Mouse (Mus musculus): ENCODE results near the gene Pamr1.

The Pamr1 gene

DNA sequence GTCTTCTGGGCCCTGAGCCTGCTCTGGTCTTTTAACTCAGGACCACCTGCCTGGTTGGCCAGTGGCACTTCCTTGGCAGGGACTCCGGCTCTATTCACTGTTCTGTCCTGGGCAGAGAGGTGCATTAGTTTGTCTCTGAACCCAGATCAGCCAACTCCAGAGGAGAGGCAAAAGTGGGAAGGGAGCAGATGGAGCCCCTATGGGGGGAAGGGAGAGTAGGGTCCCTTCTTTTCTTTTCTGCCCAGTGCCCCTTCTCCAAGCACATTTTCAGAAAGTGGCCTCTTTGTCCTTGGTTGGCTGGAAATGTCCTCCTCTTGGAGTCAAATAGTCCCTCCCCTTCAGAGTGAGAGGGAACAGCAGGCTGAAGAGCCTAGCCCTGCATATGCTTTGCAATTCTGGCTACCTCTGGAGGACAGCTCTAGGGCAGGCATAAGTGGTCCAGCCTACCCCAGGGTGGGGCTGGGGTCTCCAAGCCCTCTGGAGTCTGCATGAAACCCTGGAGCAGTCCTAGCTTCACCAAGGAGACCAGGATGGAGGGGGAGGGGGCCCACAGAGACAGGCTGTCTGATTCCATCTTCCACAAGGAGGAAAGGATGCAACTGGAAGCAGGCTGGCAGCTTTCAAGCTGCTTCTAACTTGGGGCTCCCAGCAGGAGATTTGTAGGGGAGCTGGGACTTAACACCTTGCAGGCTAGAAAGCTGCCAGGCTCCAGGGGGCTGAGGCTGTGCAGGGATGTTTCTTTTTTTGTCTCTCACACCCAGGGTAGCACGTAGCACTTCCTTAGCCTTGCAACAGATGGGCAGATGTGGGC is 49.3 kb downstream of the Pamr1 start:
- DNase-seq (ENCODE audit: low read depth, low spot score): no peak

DNA sequence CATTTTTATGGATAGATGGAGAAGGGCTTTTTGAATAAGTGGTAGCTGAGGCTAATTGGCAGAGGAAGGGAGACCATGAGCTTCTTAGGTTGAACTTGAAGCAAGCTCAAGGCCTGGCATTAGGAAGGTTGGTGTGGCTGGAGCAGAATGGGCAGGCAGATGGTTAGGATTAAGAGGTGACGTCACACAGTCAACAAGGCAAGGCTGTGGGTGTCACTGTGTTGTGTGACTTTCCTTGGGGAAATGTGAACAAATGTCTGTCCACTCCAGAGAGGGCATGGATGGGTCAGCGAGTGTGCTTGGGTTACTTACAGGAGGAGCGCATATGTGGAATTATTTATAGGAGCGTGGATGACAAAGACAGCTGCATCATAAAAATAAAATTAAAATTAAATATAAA is 50.7 kb downstream of the Pamr1 start:
- DNase-seq (ENCODE audit: low read depth, low spot score): no peak

DNA sequence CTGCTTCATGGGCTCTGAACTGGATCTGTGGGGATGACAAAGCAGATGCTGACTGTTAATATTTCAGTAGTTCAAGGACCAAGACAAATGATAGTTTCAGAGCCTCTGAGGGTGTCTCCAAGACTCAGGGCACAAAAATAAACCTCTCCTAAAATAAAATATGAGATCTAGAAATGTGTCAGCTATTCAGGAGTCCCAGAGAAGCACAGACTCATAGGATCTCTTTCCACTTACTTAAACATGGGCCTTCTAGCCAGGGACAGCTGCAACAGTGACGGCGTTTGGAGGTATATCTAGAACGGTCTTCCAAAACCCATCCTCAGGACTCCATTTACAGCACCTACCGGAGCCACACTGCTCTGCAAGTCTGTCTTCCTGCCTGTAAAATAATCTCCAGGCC is 60.7 kb downstream of the Pamr1 start:
- DNase-seq (ENCODE audit: low read depth, low spot score): no peak

DNA sequence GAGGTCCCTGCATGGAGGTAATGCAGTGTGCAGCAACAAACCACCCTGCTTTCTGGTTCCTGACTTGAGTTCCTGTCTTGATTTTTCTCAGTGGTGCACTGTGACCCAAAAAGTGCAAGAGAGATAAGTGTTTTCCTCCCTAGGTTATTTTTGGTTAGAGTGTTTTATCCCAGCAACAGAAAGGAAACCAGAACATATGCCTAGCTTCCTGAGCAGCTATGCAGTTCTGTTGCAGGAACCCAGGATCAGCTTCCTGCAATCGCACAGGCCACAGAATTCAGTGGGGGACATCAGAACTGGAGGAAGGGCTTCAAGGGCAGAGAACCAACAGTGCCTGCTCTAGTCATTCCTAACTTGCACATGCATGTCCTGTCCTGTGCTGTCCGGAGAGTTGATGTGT is 66.8 kb downstream of the Pamr1 start:
- DNase-seq (ENCODE audit: low read depth, low spot score): no peak

GRCm38 (mm10) chr2:102620744-102621429 is 71.1 kb downstream of the Pamr1 start:
- no peak for DNase-seq (ENCODE audit: low read depth, low spot score)

DNA sequence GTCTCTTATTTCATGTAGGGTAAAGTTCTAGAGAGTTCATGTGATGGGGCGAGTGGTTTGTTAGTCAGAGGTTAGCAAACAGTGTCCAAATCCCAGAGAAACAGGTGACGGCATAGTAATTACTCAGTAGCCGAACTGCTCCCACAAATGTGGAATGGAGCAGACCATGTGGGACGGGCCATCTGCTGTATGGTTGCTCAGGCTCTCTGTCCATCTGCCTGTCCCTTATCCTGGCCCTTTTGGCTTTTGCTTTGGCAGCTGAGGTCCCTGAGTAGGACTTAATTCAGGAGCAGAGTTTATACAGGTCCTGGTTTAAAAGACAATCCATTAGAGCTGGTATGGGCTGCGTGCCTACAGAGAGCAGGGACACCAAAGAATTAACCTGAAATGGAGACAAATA is 72.4 kb downstream of the Pamr1 start:
- no peak for DNase-seq (ENCODE audit: low read depth, low spot score)

- DNase-seq (ENCODE audit: low read depth, low spot score): no peak
Measured at GRCm38 (mm10) chr2:102622943-102623342, 73.1 kb downstream of the Pamr1 start.

GRCm38 (mm10) chr2:102624538-102624937 is 74.7 kb downstream of the Pamr1 start:
- no peak for DNase-seq (ENCODE audit: low read depth, low spot score)

DNA sequence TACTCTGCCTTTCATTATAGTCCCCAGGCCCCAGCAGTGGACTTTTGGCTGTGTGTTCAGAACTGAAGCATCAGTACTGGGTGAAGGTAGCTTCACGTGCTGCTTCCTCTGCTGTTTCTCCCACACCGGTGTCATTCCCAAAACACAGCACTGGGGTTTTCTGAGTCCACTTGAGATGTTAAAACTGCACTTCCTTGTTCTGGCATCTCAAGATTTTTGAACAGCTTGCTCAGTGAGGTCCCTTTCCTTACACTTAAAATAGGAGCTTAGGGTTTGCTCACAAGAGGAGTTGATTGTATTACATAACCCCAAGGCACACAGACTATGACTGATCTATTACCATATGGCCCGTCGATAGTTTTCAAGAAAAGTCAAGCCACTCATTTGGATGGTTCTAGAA is 82.5 kb downstream of the Pamr1 start:
- DNase-seq (ENCODE audit: low read depth, low spot score): no peak

- no peak for DNase-seq (ENCODE audit: low read depth, low spot score)
Measured at GRCm38 (mm10) chr2:102634010-102634409, 84.2 kb downstream of the Pamr1 start.

GRCm38 (mm10) chr2:102635523-102636060 is 85.8 kb downstream of the Pamr1 start:
- no peak for DNase-seq (ENCODE audit: low read depth, low spot score)

DNA sequence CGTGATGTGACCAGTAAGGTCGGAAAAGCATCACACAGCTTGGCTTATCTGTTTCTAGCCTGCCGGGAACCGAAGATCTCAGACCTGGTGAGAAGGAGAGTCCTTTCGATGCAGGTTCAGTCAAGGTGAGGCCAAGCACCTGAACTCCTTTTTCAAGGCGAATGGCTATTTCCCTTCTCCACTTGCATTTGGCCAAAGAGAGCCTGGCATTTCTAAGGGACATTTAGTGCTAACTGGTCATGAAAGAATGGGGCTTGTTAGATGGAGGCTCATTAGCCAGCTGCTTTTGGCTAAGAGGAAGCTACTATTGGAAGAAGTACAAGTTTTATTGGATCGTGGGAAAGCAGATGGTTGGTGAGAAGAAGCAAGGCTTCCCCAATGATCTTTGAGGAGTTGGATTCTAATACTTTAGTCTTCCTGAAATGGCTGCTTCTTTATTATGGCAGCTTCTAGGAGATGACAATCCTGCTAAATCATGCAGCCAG is 86.3 kb downstream of the Pamr1 start:
- DNase-seq (ENCODE audit: low read depth, low spot score): no peak

GRCm38 (mm10) chr2:102638140-102638539 is 88.3 kb downstream of the Pamr1 start:
- peak; percentile 64 for DNase-seq (ENCODE audit: low read depth, low spot score)

GRCm38 (mm10) chr2:102638690-102639089 is 88.9 kb downstream of the Pamr1 start:
- no peak for DNase-seq (ENCODE audit: low read depth, low spot score)

DNA sequence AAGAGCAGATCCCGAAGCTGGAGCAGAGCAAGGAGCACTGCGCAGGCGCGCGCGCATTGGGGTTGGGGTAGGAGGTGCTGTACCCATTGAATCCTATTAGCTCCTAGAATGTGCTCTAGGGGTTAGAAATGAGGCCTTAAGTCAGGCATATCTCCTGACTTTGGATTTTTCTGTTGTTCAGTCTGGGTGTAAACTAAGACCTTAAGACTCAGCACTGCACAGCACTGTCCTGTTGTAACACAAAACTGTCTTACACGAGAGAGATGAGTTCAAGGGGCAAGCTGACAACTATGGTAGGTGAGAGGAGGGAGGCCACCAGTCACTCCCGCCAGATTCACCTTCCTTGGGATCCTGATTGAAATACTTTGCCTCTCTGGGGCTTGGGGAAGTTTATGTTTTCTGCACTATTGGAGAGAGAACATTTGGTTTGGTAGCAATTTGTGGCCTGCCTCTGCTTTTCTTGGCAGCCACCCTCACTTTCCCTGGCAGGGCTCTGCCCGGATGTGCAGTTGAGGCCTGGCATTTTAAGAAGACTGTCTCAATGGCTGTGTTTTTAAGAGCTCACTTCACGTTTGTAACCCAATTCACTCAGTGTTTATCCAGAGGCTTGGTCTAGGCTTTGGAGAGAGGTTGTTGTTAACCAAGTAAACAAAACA is 99.2 kb downstream of the Pamr1 start:
- DNase-seq (ENCODE audit: low read depth, low spot score): no peak

DNA sequence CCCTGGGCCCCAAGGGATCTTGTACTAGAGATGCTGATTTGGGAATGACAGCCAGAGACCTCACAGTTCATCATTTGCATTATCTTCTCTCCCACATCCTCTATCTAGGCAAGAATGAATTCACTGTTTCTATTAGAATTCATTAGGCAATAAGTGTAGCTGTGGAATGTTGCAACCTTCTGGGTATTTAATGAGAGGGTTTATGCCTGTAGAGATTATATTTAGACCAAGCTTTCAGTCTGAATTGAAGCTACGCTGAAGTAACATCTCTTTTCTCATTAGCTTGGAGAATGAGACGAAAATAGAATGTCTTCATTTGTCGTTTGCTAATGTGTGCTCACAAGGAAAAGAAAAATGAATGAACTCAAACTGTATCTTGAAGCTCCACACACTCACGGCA is 100.5 kb downstream of the Pamr1 start:
- DNase-seq (ENCODE audit: low read depth, low spot score): no peak

DNA sequence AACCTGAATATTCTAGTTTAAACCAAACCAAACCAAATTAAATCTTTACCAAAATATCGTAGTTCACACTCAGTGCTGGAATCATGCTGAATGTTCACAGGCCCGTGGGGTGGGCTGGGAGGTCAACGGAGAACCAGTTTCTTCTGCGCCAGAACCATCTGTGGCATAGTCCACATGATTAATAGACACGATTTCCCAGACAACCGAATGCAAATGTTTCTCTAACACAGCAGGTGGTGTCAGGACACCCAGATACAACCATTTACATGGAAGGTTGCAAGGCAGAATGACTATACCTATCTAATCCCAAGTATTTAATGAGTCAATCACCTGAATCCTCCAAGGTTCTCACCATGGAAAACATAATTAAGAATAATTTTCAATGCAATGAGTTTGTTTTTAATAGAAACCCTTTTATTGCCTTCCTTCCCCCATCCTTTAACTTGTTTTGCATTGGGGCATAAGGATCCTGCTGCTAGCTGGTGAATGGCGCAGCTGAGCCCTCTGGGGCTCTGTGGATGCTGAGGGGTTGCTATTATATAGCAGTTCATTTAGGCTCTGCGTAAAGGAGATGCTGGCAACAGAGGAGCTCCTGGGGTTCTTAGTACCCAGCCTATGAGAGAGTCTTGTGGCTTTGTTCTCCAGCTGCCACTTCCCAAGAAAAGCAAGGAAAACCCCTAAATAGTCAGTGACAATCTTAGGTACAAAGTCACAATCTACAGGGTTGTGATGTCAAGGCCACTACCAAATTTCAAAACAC is 106.3 kb downstream of the Pamr1 start:
- DNase-seq (ENCODE audit: low read depth, low spot score): no peak

GRCm38 (mm10) chr2:102657726-102658125 is 107.9 kb downstream of the Pamr1 start:
- DNase-seq (ENCODE audit: low read depth, low spot score): no peak

DNA sequence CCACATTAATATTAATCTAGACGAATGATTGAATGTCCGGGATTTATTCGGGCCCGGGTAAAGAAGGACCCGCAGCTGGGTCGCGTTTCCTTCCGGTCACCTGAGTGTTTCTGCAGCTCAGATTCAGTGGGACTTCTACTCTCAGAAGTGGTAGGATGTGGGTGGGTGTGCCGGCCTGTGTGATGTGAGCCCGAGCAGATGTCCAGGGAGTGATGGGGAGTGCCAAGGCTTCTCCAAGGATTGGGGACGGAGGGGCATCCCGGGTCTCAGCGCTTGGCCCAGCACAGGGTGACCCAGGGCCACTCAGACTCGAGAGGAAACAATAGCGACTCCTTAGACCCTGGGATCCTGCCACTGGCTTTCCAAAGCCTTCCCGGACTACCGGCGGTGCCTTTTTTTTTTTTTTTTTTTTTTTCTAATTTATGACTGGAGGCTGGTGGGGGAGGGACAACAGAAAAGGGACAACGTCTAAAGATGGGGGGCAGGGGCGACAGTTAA is 108.4 kb downstream of the Pamr1 start, which contains the start of gene Slc1a2:
Slc1a2 (plus strand) TSS at position 497 of the 498 bp plus-strand sequence.
- no peak for DNase-seq (ENCODE audit: low read depth, low spot score)

DNA sequence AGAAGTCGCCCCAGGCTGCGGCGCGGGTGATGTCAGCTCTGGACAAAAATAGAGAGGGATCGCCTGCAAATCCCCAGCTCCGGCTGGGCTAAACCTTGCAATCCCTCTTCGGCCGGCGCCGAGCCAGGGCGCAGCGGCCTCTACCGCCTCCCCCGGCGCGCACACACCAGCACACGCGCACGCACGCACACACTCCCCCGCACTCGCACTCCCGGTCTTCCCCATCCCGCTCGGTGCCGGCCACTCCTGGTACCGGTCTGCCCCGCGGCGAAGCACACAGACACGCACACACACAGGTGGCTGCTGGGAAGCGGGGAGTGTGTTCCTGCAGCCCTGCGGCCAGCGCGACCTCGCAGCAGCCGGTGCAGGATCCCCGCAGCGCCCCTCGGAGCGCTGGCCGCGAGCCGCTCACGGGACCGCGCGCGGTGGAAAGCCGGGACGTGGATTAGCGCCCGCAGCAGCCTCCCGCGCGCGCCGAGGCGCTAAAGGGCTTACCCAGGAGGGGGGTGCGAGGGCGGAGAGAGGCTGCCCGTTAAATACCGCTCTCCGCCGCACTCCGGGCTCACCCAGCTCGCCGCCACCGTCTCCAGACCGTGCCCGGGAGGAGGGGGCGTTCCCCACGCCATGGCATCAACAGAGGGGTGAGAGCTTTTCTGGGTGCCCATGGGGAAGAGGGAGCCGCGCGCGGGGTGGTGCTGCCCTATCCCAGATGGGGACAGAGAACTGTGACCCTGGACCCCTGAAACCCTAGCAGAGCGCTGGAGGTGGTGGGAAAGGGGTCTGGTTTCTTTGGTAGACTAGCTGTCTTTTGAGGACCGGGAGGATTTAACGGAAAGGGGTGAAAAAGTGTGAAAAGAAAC is 109.1 kb downstream of the Pamr1 start:
- no peak for DNase-seq (ENCODE audit: low read depth, low spot score)
